Mouse (Mus musculus) layer of hippocampus, adult 18-20 months (tissue): ENCODE measurements around the gene Snx11. TPM values are rescaled to one million over a fixed set of nuclear protein-coding genes. Genes with fewer than 3 reads are reported as not detected.

Source experiments
- DNase-seq, 2 experiments: peaks; one replicate each; pipeline ENCODE4 v3.0.0; 2022; ENCODE audit warnings: low spot score in 2 of 2
- total RNA-seq, 2 experiments: library from RNA; stranded (reverse); gene quantifications; 2 replicates each; pipeline ENCODE4 v1.2.3; 2021

The Snx11 gene
- total RNA-seq, 2 experiments from 2014 or later = 50.1 to 52.1 TPM

DNA sequence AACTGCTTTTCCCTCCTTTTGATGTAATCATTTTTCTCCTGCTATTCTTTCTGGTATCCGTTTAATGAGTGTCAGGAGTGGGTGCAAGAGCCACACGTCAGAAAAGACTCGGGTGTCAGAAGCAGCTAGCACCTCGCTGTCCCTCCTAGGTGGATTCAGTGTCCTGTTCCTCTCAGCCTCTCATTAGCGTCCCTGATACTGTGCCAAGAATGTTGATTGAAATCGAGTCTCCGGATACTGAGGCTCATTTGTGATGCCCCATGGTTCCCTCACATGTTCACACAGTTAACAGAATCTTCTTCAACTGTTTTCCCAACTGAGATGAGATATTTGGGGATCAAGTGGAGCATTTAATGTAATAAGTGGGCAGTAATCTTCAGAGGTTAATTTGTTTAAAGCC lies 58.8 kb downstream of the Snx11 start:
- DNase-seq = no peak

Other genes starting within 250 kb of the Snx11 start
- 10 to 100 TPM; 48.5 to 48.9 TPM for gene Cbx1, start 11.6 kb upstream of the Snx11 start, total RNA-seq
- 100 to 1,000 TPM; 241 to 242 TPM for gene Nfe2l1, start 52.4 kb upstream of the Snx11 start, total RNA-seq
- gene Copz2, start 72.3 kb upstream of the Snx11 start, total RNA-seq = 1 to 10 TPM; 6.5 to 8.2 TPM
- gene Cdk5rap3, start 138.9 kb upstream of the Snx11 start, total RNA-seq = 10 to 100 TPM; 34.9 to 35.3 TPM
- not detected for gene Prr15l, start 150.5 kb upstream of the Snx11 start, total RNA-seq
- 10 to 100 TPM; 34.2 to 35.0 TPM for gene Pnpo, start 166.4 kb upstream of the Snx11 start, total RNA-seq
- 10 to 100 TPM; 13.0 to 13.4 TPM for gene Sp2, start 205.4 kb upstream of the Snx11 start, total RNA-seq
- gene Sp6, start 235.8 kb upstream of the Snx11 start, total RNA-seq = 1 to 10 TPM in 1 of 2 experiments, under 1 TPM in 1; 0.79 to 1.1 TPM